Mouse (Mus musculus) frontal cortex, postnatal 25 days (tissue): ENCODE data around the gene Ptdss2.

Source experiments
- DNase-seq, 2 experiments: peaks; one replicate each; pipeline ENCODE4 v3.0.0; 2022; ENCODE audit warnings: low spot score in 2 of 2

Gene Ptdss2

GRCm38 (mm10) chr7:141122689-141123516 is 721 bp downstream of the Ptdss2 start:
- peak; percentile 53 to 75 for DNase-seq

- DNase-seq = no peak
Measured at GRCm38 (mm10) chr7:141123517-141123856, 1.3 kb downstream of the Ptdss2 start.

- peak; percentile 80 for DNase-seq
Measured at GRCm38 (mm10) chr7:141131024-141131820, 9.0 kb downstream of the Ptdss2 start.

- no peak for DNase-seq
Measured at GRCm38 (mm10) chr7:141131904-141132755, 9.9 kb downstream of the Ptdss2 start.

GRCm38 (mm10) chr7:141141326-141141725 is 19.1 kb downstream of the Ptdss2 start:
- DNase-seq = no peak

- no peak for DNase-seq
Measured at GRCm38 (mm10) chr7:141143112-141143511, 20.9 kb downstream of the Ptdss2 start.

- no peak for DNase-seq
Measured at GRCm38 (mm10) chr7:141143861-141144260, 21.7 kb downstream of the Ptdss2 start.

GRCm38 (mm10) chr7:141144650-141145049 is 22.5 kb downstream of the Ptdss2 start:
- no peak for DNase-seq

GRCm38 (mm10) chr7:141145403-141145802 is 23.2 kb downstream of the Ptdss2 start:
- DNase-seq = no peak

GRCm38 (mm10) chr7:141146043-141146595 is 23.9 kb downstream of the Ptdss2 start:
- DNase-seq = no peak

GRCm38 (mm10) chr7:141147044-141147443 is 24.9 kb downstream of the Ptdss2 start:
- DNase-seq = no peak

GRCm38 (mm10) chr7:141148639-141149038 is 26.5 kb downstream of the Ptdss2 start:
- no peak for DNase-seq

- DNase-seq = no peak
Measured at GRCm38 (mm10) chr7:141155362-141155761, 33.2 kb downstream of the Ptdss2 start.

- DNase-seq = no peak
Measured at GRCm38 (mm10) chr7:141164397-141164796, 42.2 kb downstream of the Ptdss2 start.

GRCm38 (mm10) chr7:141164850-141165249 is 42.7 kb downstream of the Ptdss2 start:
- no peak for DNase-seq

- DNase-seq = no peak
Measured at GRCm38 (mm10) chr7:141167901-141168517, 45.8 kb downstream of the Ptdss2 start.

GRCm38 (mm10) chr7:141168518-141168953 is 46.4 kb downstream of the Ptdss2 start:
- no peak for DNase-seq

GRCm38 (mm10) chr7:141169300-141169699 is 47.1 kb downstream of the Ptdss2 start:
- no peak for DNase-seq

- no peak for DNase-seq
Measured at GRCm38 (mm10) chr7:141169866-141170265, 47.7 kb downstream of the Ptdss2 start.

- peak; percentile 85 to 88 for DNase-seq
Measured at GRCm38 (mm10) chr7:141172116-141173006, 50.2 kb downstream of the Ptdss2 start, which contains the start of gene Rnh1. TSS of gene Rnh1 (minus strand) at chr7:141172857.
